Mouse (Mus musculus): Measurements from ENCODE around the gene Olfr1261. TPM values are rescaled to one million over a fixed set of nuclear protein-coding genes. Genes with fewer than 3 reads are reported as not detected.

The Olfr1261 gene
- not detected in 2 replicates for polyA plus RNA-seq (2012)

DNA sequence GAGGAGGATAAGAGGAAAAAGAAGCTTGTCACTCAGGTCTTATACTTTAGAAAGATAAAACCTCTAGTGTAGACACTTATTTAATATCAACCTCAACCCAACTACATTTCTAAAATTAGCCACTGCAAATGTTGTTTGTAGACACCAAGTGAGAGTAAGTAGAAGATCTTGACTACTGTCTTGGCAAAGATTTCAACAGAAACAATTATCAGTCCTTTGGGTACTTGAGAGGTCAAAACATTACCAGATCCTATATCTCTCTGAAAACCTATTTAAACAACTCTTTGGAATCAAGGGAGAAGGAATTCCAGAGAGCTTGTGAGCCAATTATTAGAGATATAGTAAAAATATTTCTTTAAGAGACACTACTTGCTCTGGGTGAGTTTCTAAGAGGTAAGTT is at the start of gene Olfr1261:
Gene Olfr1261 (plus strand): TSS at position 301 of the 400 bp plus-strand sequence.

DNA sequence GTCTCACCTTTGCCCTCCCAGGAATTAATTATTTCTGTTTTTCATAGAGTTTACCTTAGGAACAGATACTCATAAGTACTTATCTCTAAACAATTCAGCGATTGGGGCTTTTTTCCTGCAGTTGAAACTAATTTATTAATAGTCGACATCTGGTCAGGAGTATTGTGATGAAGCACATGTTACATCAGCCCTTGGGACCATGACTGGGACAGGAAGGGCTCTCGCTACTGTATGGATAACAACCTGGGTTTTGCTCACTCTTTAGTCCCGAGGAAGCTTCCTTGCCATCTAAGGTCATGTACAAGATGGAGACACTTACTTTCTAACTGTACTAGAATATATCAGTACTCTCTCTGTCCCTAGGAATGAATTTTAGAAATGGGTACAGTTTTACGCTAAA is 42.5 kb upstream of the Olfr1261 start, which contains the start of gene Olfr1259:
Gene Olfr1259 (minus strand): TSS at position 101 of the 400 bp plus-strand sequence.

DNA sequence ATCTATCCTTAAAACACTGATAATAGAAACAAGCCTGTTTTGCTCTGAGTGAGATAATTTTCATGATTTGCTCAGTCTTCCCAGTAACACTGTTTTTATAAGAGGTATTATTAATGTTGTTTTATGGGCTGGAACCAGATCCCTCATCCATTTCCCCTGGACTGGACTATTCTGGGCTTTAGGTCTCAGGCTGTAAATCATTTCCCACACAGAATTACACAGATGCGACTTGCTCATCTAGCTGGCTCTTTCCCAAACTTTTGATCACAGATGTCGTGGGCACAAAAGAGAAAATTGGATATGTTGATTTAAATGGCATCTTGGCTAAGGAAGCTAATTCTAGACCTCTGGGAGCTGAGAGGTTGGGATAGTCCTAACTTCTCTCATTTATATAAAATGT is 16.8 kb upstream of the Olfr1261 start, which contains the start of gene Olfr1260:
Gene Olfr1260 (plus strand): TSS at position 157 of the 400 bp plus-strand sequence.

DNA sequence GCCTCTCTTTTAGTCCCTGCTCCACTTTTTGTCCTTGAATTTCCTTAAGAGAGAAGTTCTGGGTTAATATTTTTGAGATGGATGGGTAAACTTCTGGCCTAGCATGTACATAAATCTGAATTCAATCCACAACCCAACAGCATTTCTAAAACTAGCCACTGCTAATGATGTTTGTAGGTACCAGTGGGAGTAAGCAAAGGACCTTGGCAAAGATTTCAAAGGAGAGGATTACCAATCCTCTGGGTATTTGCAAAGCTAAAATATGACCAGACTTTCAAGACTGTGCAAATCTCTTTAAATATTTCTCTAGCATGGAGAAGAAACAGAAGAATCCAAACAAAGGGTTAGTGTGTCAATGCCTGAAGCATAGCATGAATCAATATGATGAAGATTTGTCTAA is 8.8 kb downstream of the Olfr1261 start, which contains the start of gene Olfr1262:
Gene Olfr1262 (plus strand): TSS at position 301 of the 400 bp plus-strand sequence.

DNA sequence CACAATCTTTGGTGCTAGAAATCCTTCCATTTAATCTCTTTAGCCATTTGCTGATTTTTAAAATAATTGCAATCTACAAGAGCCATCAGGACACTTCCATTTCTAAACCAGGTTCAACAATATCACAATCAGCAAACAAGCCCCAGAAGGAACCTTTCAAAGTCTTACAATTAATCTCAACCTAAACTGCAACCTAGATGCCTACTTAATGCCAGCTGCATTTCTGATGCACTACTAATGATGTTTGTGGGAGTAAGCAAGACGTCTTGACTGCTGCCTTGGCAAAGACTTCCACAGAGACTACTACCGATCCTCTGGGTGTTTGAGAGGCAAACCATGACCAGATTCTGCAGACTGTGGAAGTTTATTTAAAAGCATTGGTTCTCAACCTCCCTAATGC is 20.8 kb downstream of the Olfr1261 start, which contains the start of gene Olfr1263:
Gene Olfr1263 (plus strand): TSS at position 301 of the 400 bp plus-strand sequence.

DNA sequence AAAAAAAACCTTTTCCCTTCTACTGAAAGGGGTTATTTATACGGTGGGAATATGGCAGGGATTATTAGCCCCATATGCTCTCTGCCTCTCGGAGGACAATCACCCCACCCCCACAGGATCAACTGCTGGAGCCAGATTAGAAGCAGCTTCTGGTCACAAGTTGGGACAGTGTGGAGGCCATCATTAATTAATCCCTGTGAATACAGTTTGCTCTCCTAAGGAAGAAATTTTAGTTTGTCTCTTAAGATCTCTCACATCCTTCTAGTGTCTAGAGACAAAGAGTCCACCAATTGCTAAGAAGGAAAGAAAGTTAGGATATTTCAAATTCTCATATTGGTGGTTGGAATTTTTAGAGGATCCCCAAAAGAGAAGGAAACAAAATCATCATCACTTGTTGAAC is 34.5 kb downstream of the Olfr1261 start, which contains the start of gene Olfr1264:
Gene Olfr1264 (minus strand): TSS at position 101 of the 400 bp plus-strand sequence.

DNA sequence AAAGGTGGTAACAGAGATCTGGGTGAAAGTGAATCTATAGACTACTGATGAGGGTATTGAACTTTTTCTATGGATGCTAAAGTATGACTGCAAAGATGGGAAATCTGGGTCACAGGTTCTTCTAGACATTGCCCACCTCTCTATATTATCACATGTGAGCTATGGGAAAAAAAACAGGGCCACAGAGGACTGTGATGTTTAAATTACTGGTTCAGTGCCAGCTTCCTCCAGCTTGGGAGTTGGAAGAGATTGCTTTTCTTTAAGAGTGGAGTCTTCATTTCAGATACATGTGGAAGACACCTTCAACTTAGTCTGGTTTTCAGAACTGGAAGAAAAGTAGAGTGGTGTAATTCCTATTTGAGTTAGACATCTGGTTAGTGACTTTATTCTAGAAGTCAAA is 44.0 kb downstream of the Olfr1261 start, which contains the start of gene Olfr1265:
Gene Olfr1265 (plus strand): TSS at position 301 of the 400 bp plus-strand sequence.

Other genes with a start within 250 kb of the Olfr1261 start
- not detected in 2 replicates for gene Olfr1253, start 234.1 kb upstream of the Olfr1261 start, polyA plus RNA-seq (2012)
- gene Olfr1254, start 197.6 kb upstream of the Olfr1261 start, polyA plus RNA-seq (2012), result not detected in 2 replicates
- gene Olfr1255, start 179.2 kb upstream of the Olfr1261 start, polyA plus RNA-seq (2012), result not detected in 2 replicates
- gene Olfr1256, start 149.7 kb upstream of the Olfr1261 start, polyA plus RNA-seq (2012), result not detected in 2 replicates
- gene Olfr48, start 143.0 kb upstream of the Olfr1261 start, polyA plus RNA-seq (2012), result not detected in 2 replicates
- gene Olfr1257, start 112.8 kb upstream of the Olfr1261 start, polyA plus RNA-seq (2012), result not detected in 2 replicates
- 0.01 TPM in 1 of 2 replicates, not detected in the other for gene Olfr1258, start 63.9 kb upstream of the Olfr1261 start, polyA plus RNA-seq (2012)
- gene Olfr1259, start 42.6 kb upstream of the Olfr1261 start, polyA plus RNA-seq (2012), result not detected in 2 replicates
- not detected in 2 replicates for gene Olfr1260, start 16.9 kb upstream of the Olfr1261 start, polyA plus RNA-seq (2012)
- gene Olfr1262, start 8.9 kb downstream of the Olfr1261 start, polyA plus RNA-seq (2012), result not detected in 2 replicates
- 0.03 TPM in 1 of 2 replicates, not detected in the other for gene Olfr1263, start 20.9 kb downstream of the Olfr1261 start, polyA plus RNA-seq (2012)
- gene Olfr1264, start 34.4 kb downstream of the Olfr1261 start, polyA plus RNA-seq (2012), result not detected in 2 replicates
- gene Olfr1265, start 44.1 kb downstream of the Olfr1261 start, polyA plus RNA-seq (2012), result not detected in 2 replicates
- 0.08 TPM in 1 of 2 replicates, not detected in the other for gene Olfr140, start 72.4 kb downstream of the Olfr1261 start, polyA plus RNA-seq (2012)
- gene Olfr1269, start 130.2 kb downstream of the Olfr1261 start, polyA plus RNA-seq (2012), result not detected in 2 replicates
- gene Olfr32, start 151.1 kb downstream of the Olfr1261 start, polyA plus RNA-seq (2012), result 0.02 TPM in 1 of 2 replicates, not detected in the other
- 0.02 TPM in 1 of 2 replicates, not detected in the other for gene Olfr1270, start 161.9 kb downstream of the Olfr1261 start, polyA plus RNA-seq (2012)
- gene Olfr1506, start 233.3 kb downstream of the Olfr1261 start, polyA plus RNA-seq (2012), result not detected in 2 replicates

Measured in megakaryocyte-erythroid progenitor cell, adult 5 weeks (primary cell).